Mouse (Mus musculus) embryo, embryonic 11 days (tissue): ENCODE measurements at regions not wholly inside any gene's neighbourhood (a gene's known extent, or its start where the extent isn't known, plus 50 kb on each side); places are given as distances from the start of the nearest gene placed in this dataset.
A peak's percentile ranks its signal among the peaks of the same experiment; 100 is the strongest.

Source experiments
- DNase-seq: peaks from one replicate; pipeline ENCODE4 v3.0.0-alpha.2; 2015

- peak; percentile 16 for DNase-seq
Measured at GRCm38 (mm10) chr11:64134571-64135307, 55.5 kb upstream of the Cox10 start.
